Mouse (Mus musculus) liver, adult 2 months (tissue): ENCODE data around the gene Olfr718-ps1. TPM values are rescaled to one million over a fixed set of nuclear protein-coding genes. Genes with fewer than 3 reads are reported as not detected.

ENCODE experiments used
- DNase-seq: peaks from one replicate; pipeline ENCODE4 v3.0.0-alpha.2; 2011; ENCODE audit warnings: low read depth, low spot score; ENCODE audit errors: extremely low read depth
- H3K27ac ChIP-seq: fragments of 200-500 bp; replicated peaks from 2 replicates; pipeline ENCODE4 v1.5.1; 2012; ENCODE audit warnings: low read depth, mild to moderate bottlenecking, control low read depth, inconsistent platforms, low read length; ENCODE audit not compliant: insufficient read depth
- H3K27me3 ChIP-seq: fragments of 200-500 bp; 2 replicates; pipeline ENCODE4 v1.6.1; 2012; ENCODE audit warnings: mild to moderate bottlenecking, moderate library complexity, low read length, inconsistent platforms; ENCODE audit not compliant: control insufficient read depth, insufficient read depth
- H3K36me3 ChIP-seq: fragments of 200-500 bp; 2 replicates; pipeline ENCODE4 v1.6.1; 2012; ENCODE audit warnings: low read length, inconsistent platforms; ENCODE audit not compliant: control insufficient read depth, insufficient read depth
- H3K4me1 ChIP-seq: fragments of 200-500 bp; 2 replicates; pipeline ENCODE4 v1.6.1; 2011; ENCODE audit warnings: low read length; ENCODE audit not compliant: control insufficient read depth, insufficient read depth
- H3K4me3 ChIP-seq: fragments of 200-500 bp; 2 replicates; pipeline ENCODE4 v1.5.1; 2011; ENCODE audit warnings: low read depth, mild to moderate bottlenecking, control low read depth, low read length, moderate library complexity; ENCODE audit not compliant: insufficient read depth
- H3K79me2 ChIP-seq: fragments of 200-500 bp; 2 replicates; pipeline ENCODE4 v1.6.1; 2012; ENCODE audit warnings: inconsistent platforms, mild to moderate bottlenecking, low read length, moderate library complexity; ENCODE audit not compliant: control insufficient read depth, insufficient read depth
- H3K9ac ChIP-seq: fragments of 200-500 bp; 2 replicates; pipeline ENCODE4 v1.6.1; 2012; ENCODE audit warnings: low read depth, mild to moderate bottlenecking, control low read depth, inconsistent platforms, low read length
- CTCF ChIP-seq: fragments of 200-500 bp; IDR thresholded peaks from 2 replicates; pipeline ENCODE4 v1.5.1; 2011; ENCODE audit warnings: low read depth, low read length, control low read depth
- POLR2A ChIP-seq: fragments of 200-500 bp; IDR thresholded peaks from 2 replicates; pipeline ENCODE4 v1.6.1; 2011; ENCODE audit warnings: low read length, control low read depth; ENCODE audit not compliant: insufficient read depth; ENCODE audit errors: extremely low read depth
- WGBS: fragments of 180-500 bp; shearing (Covaris S2); methylation state at CpG from one replicate; pipeline ENCODE4 v1.1.7; 2018; 5-methylcytosine and 5-hydroxymethylcytosine counted together
- polyA plus RNA-seq: library from polyadenylated mRNA; depleted of rRNA; stranded (reverse); fragments of >200 nt; gene quantifications from 2 replicates; pipeline ENCODE4 v1.2.3, GENCODE M21; 2012; rRNA removed
- total RNA-seq: library from RNA; depleted of rRNA; stranded (reverse); fragments of >200 nt; gene quantifications from 2 replicates; pipeline ENCODE4 v1.2.3, GENCODE M21; 2014; rRNA removed

The Olfr718-ps1 gene
- total and polyA plus RNA-seq, 2 experiments, result not detected

DNA sequence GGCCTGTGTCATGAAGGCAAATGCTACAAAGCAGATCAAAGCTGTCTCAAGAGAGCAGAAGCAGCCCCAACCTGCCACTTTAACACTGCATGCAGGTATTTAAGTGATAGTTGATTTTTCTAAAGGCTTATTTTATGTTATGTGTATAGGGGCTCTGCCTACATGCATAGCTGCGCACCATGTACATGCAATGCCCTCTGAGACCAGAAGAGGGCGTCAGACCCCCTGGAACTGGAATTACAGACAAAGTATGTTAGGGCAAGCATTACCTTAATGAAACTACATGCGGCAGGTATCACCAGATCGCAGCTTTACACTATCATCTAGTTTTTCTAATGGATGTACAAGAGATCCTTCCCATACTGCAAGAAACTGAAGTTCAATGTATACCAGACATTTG, 62.5 kb downstream of the Olfr718-ps1 start:
- no peak for DNase-seq
- no peaks in the 10 kb centered on the region for H3K79me2 ChIP-seq
- no peak overlapping the region for H3K9ac ChIP-seq
- H3K4me3 ChIP-seq, result no peak overlapping the region
- H3K36me3 ChIP-seq, result peaks cover 62% of the 10 kb centered on the region
- H3K27me3 ChIP-seq, result no peaks in the 10 kb centered on the region
- TF ChIP-seq CTCF (peak; percentile 68), POLR2A (no peak)
- no peak overlapping the region for H3K27ac ChIP-seq
- 72% methylated on average over 4 of the region's 4 CpGs for WGBS
- H3K4me1 ChIP-seq, result no peaks in the 10 kb centered on the region

Other genes with a start within 250 kb of the Olfr718-ps1 start
- gene Actb, start 240.8 kb downstream of the Olfr718-ps1 start, total RNA-seq, result 726 and 988 TPM in 2 replicates
- gene Actb, start 240.8 kb downstream of the Olfr718-ps1 start, polyA plus RNA-seq, result 1,363 and 1,398 TPM in 2 replicates
- 2.0 and 4.2 TPM in 2 replicates for gene Fscn1, start 187.2 kb downstream of the Olfr718-ps1 start, total RNA-seq
- 3.0 and 4.4 TPM in 2 replicates for gene Fscn1, start 187.2 kb downstream of the Olfr718-ps1 start, polyA plus RNA-seq
- gene Rnf216, start 34.6 kb downstream of the Olfr718-ps1 start, total RNA-seq, result 10.8 and 11.5 TPM in 2 replicates
- 10.4 and 12.1 TPM in 2 replicates for gene Rnf216, start 34.6 kb downstream of the Olfr718-ps1 start, polyA plus RNA-seq
- 3.1 and 4.6 TPM in 2 replicates for gene Rbak, start 33.2 kb upstream of the Olfr718-ps1 start, total RNA-seq
- gene Rbak, start 33.2 kb upstream of the Olfr718-ps1 start, polyA plus RNA-seq, result 0.82 and 1.2 TPM in 2 replicates
- not detected in 2 replicates for gene Spdye4b, start 33.4 kb upstream of the Olfr718-ps1 start, total RNA-seq
- not detected in 2 replicates for gene Spdye4b, start 33.4 kb upstream of the Olfr718-ps1 start, polyA plus RNA-seq
- not detected in 2 replicates for gene Spdye4a, start 79.3 kb upstream of the Olfr718-ps1 start, total RNA-seq
- gene Spdye4a, start 79.3 kb upstream of the Olfr718-ps1 start, polyA plus RNA-seq, result not detected in 2 replicates
- 6.4 and 7.2 TPM in 2 replicates for gene Zfp12, start 87.6 kb upstream of the Olfr718-ps1 start, total RNA-seq
- gene Zfp12, start 87.6 kb upstream of the Olfr718-ps1 start, polyA plus RNA-seq, result 3.7 and 4.6 TPM in 2 replicates
- gene Zfp316, start 122.4 kb upstream of the Olfr718-ps1 start, total RNA-seq, result 1.9 and 2.4 TPM in 2 replicates
- 1.9 and 2.3 TPM in 2 replicates for gene Zfp316, start 122.4 kb upstream of the Olfr718-ps1 start, polyA plus RNA-seq
- 0.28 TPM in 1 of 2 replicates, not detected in the other for gene Zfp853, start 146.0 kb upstream of the Olfr718-ps1 start, total RNA-seq
- gene Zfp853, start 146.0 kb upstream of the Olfr718-ps1 start, polyA plus RNA-seq, result 0.07 and 0.11 TPM in 2 replicates
- gene E130309D02Rik, start 167.8 kb upstream of the Olfr718-ps1 start, total RNA-seq, result 4.3 and 6.8 TPM in 2 replicates
- 12.8 and 14.8 TPM in 2 replicates for gene E130309D02Rik, start 167.8 kb upstream of the Olfr718-ps1 start, polyA plus RNA-seq
- 13.0 and 14.0 TPM in 2 replicates for gene Zdhhc4, start 181.7 kb upstream of the Olfr718-ps1 start, total RNA-seq
- 37.9 and 42.5 TPM in 2 replicates for gene Zdhhc4, start 181.7 kb upstream of the Olfr718-ps1 start, polyA plus RNA-seq
- gene Grid2ip, start 209.8 kb upstream of the Olfr718-ps1 start, total RNA-seq, result not detected in 2 replicates
- 0.13 TPM in 1 of 2 replicates, not detected in the other for gene Grid2ip, start 209.8 kb upstream of the Olfr718-ps1 start, polyA plus RNA-seq